Mouse (Mus musculus) embryonic facial prominence, embryonic 15.5 days (tissue): ENCODE measurements around the gene Cdc42ep3. TPM values are rescaled to one million over a fixed set of nuclear protein-coding genes. Genes with fewer than 3 reads are reported as not detected.

Experiments used
- ATAC-seq: fragments of 200-750 bp; cut with Nextera tagmentation; 2 replicates; pipeline ENCODE4 v1.8.0; 2017; ENCODE audit warnings: low read depth, moderate TSS enrichment; ENCODE audit not compliant: insufficient number of reproducible peaks, low FRiP score, low TSS enrichment
- H3K27ac ChIP-seq: fragments of 300-500 bp; sonication (generic); replicated peaks from 2 replicates; pipeline ENCODE4 v1.5.1; 2015; ENCODE audit warnings: mild to moderate bottlenecking, inconsistent platforms
- H3K27me3 ChIP-seq: fragments of 300-500 bp; sonication (generic); 2 replicates; pipeline ENCODE4 v1.6.1; 2015; ENCODE audit warnings: inconsistent platforms
- H3K36me3 ChIP-seq: fragments of 300-500 bp; sonication (generic); 2 replicates; pipeline ENCODE4 v1.6.1; 2015; ENCODE audit warnings: mild to moderate bottlenecking, inconsistent platforms
- H3K4me1 ChIP-seq: fragments of 300-500 bp; sonication (generic); 2 replicates; pipeline ENCODE4 v1.6.1; 2015; ENCODE audit warnings: inconsistent platforms
- H3K4me2 ChIP-seq: fragments of 300-500 bp; sonication (generic); replicated peaks from 2 replicates; pipeline ENCODE4 v1.6.1; 2015; ENCODE audit warnings: mild to moderate bottlenecking, inconsistent platforms
- H3K4me3 ChIP-seq: fragments of 300-500 bp; sonication (generic); replicated peaks from 2 replicates; pipeline ENCODE4 v1.5.1; 2015; ENCODE audit warnings: mild to moderate bottlenecking, inconsistent platforms
- H3K9ac ChIP-seq: fragments of 300-500 bp; sonication (generic); 2 replicates; pipeline ENCODE4 v1.6.1; 2015; ENCODE audit warnings: inconsistent platforms
- H3K9me3 ChIP-seq: fragments of 300-500 bp; sonication (generic); replicated peaks from 2 replicates; pipeline ENCODE4 v1.6.1; 2016; ENCODE audit warnings: inconsistent platforms
- WGBS: fragments of 180-500 bp; shearing (Covaris S2); methylation state at CpG from one replicate; pipeline ENCODE4 v1.1.7; 2015; 5-methylcytosine and 5-hydroxymethylcytosine counted together
- polyA plus RNA-seq: library from polyadenylated mRNA; unstranded; fragments of >200 nt; fragmentation: Nextera tagmentation; extraction: Ambion mirVana; gene quantifications from 2 replicates; pipeline ENCODE4 v1.2.1, GENCODE M21; 2015

Gene Cdc42ep3
- polyA plus RNA-seq = 68.8 and 84.8 TPM in 2 replicates

DNA sequence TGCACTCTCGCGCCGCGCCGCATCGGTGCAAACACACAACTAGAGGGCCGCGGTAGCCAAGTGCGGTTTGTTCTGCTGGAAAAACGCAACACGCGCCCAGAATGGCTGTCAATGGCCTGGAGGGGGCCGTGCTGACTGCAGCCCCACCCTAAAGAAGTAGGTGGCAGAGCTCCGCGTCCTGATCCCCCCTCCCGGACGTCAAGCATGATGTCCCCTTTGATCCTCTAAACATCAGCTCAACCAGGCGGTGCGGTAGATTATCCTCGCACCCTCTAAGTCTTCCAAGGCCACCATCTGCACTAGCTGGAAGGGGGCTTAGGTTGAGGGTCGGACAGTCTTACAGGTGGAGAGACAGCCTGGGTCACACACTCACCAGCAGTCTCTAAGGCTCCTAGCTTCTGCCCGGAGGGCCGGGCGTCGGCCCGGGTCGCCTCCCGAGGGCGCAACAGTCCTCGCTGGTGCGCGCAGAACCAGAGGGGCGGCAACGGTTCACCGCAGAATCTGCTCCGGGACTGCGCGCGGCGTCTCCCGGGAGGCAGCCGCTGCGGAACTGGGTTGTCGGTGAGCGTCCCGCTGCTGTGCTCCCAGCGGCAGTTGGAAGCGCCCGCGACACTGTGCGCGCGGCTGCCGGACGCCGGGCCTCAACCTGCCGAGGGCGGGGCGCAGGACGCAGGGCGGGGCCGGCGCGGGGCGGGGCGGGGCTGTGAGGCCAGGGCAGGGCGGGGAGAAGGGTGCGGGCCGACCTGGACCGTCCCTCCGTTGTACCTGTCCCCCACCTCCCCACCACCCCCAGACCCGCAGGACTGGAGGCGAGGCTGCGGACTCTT lies at the start of gene Cdc42ep3:
Cdc42ep3 (minus strand) TSS at position 648 of the 827 bp plus-strand sequence.
- peak within 1 kb of the TSS; percentile 78 for H3K4me3 ChIP-seq
- H3K4me1 ChIP-seq = peaks cover 39% of the 10 kb centered on the region
- WGBS = under 1% methylated on average over 63 of the region's 74 CpGs
- H3K4me2 ChIP-seq = peak within 1 kb of the TSS; percentile 100
- no peaks in the 10 kb centered on the region for H3K9me3 ChIP-seq
- H3K36me3 ChIP-seq = no peaks in the 10 kb centered on the region
- H3K9ac ChIP-seq = peak within 1 kb of the TSS; percentile 47
- H3K27ac ChIP-seq = peak within 1 kb of the TSS; percentile 77
- ATAC-seq = peak; percentile 86
- H3K27me3 ChIP-seq = no peaks in the 10 kb centered on the region

DNA sequence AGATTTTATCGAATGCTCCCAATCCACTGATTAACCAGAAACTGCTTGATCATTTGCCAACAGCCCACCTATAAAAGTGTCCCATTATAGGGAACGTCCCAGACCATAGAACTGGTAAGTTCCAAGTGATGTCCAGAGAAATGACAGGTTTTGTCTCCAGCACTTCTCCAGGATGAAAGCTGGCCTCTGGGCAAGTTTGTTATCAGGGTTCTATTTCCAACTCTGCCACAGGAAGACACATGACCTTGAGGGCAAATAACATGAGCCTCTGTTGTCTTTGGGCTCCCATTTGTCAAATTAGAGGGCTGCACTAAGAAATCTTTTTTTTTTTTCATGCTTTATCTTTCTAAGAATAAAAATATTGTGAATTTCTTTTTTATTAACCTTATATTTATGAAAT lies 45.5 kb upstream of the Cdc42ep3 start:
- Histone ChIP-seq H3K9ac (no peak overlapping the region), H3K27ac (no peak overlapping the region), H3K4me3 (no peak overlapping the region), H3K4me1 (no peaks in the 10 kb centered on the region), H3K27me3 (no peaks in the 10 kb centered on the region), H3K36me3 (no peaks in the 10 kb centered on the region), H3K9me3 (no peaks in the 10 kb centered on the region), H3K4me2 (no peak overlapping the region)
- ATAC-seq = no peak
- 61% methylated on average over 2 of the region's 2 CpGs for WGBS

DNA sequence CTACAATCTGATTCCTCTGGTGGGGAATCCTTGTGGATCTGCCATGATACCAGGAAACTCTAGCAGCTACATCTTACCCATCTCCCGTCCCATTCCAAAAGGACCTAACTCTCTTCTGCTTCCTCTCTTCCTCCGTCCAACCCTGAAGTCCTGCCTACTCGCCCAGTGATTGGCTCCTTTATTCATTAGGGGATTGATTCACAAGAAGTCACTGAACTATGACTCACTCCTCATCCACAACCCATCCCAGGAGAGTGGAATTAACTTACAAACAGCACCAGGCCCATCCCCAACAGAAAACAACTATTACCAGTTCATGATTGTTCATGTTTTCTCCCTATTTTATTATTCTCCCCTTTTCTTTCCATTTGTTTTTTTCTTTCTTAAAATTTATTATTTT lies 43.5 kb upstream of the Cdc42ep3 start:
- H3K36me3 ChIP-seq = no peaks in the 10 kb centered on the region
- H3K9me3 ChIP-seq = no peaks in the 10 kb centered on the region
- no peak overlapping the region for H3K9ac ChIP-seq
- H3K27me3 ChIP-seq = no peaks in the 10 kb centered on the region
- WGBS = 82% methylated on average over 3 of the region's 3 CpGs
- no peak overlapping the region for H3K4me3 ChIP-seq
- no peak overlapping the region for H3K27ac ChIP-seq
- H3K4me2 ChIP-seq = no peak overlapping the region
- H3K4me1 ChIP-seq = peaks cover 9% of the 10 kb centered on the region
- ATAC-seq = no peak

DNA sequence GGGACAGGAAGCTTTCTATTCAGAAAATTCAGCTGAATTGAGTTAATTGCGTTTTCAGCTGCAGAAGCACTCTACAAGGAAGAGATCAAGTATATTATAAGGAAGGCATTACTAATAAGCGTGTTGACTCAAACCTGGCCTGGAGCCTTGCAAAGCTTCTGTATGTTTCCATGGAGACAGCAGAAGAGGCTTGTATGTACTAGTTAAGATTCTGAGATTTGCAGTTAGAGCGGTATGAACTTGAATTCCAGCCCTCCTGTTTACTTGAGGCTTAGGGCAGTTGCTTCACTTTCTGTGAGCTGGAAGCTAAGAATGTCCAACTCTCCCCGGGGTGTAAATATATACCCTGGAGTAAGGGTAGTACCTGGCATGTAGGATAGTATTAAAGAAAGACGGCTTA lies 39.9 kb upstream of the Cdc42ep3 start:
- Histone ChIP-seq H3K27ac (peak overlapping the region; percentile 66), H3K4me3 (no peak overlapping the region), H3K9ac (no peak overlapping the region), H3K27me3 (no peaks in the 10 kb centered on the region), H3K36me3 (no peaks in the 10 kb centered on the region), H3K4me2 (no peak overlapping the region), H3K9me3 (no peaks in the 10 kb centered on the region), H3K4me1 (peaks cover 9% of the 10 kb centered on the region)
- ATAC-seq = peak; percentile 24; the same call in 1 of the 2 replicates
- WGBS = 41% methylated on average over 5 of the region's 5 CpGs

DNA sequence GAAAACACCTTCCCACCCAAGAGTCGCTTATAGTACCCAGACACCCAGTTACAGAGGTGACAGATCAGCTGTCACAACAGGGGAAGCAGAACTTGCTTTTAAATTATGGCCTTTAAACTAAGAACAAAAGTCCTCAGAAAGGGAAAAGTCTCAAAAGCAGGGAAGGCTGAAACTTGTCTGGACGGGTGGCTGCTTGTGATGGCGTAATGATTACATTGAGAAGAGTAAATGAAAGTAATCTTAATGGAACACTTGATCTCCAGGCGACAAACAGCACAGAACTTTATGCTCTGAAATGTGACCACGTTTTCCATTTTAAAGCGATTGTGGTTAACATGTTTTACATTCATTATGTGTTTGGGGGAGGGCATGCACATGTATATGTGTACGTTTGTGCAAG lies 39.0 kb upstream of the Cdc42ep3 start:
- no peak for ATAC-seq
- Histone ChIP-seq H3K36me3 (no peaks in the 10 kb centered on the region), H3K9me3 (no peaks in the 10 kb centered on the region), H3K4me3 (no peak overlapping the region), H3K27ac (peak overlapping the region; percentile 63), H3K4me2 (no peak overlapping the region), H3K27me3 (no peaks in the 10 kb centered on the region), H3K9ac (no peak overlapping the region), H3K4me1 (peaks cover 9% of the 10 kb centered on the region)
- 45% methylated on average over 7 of the region's 7 CpGs for WGBS

DNA sequence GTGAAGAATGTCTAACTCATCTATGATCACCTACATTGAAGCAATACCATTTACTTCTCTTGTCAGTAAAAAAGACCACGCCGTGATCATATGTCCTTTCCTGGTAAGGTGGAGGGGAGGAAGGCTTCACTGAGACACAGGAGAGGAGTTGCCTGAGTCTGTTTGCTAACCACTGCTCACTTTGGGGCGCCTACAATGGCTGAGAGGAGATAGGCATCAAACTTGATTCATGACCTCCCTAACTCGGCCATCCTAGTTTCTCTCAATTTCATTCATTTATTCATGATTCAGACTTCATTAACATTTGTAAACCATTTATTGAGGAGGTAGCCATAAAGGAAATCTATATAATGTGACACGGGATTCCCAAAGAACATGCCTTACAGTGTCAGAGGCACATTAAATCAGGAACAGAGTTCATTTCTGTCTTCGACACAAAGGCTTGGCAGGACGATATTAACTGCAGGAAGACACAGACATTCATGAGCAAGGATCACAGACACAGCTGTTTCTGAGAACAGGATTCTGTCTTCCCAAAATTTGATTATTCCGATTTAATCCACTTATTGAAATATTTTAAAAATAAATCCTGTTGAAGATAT lies 32.7 kb upstream of the Cdc42ep3 start:
- 65% methylated on average over 8 of the region's 8 CpGs for WGBS
- Histone ChIP-seq H3K9ac (no peak overlapping the region), H3K27me3 (no peaks in the 10 kb centered on the region), H3K9me3 (no peaks in the 10 kb centered on the region), H3K4me3 (no peak overlapping the region), H3K4me1 (no peaks in the 10 kb centered on the region), H3K36me3 (no peaks in the 10 kb centered on the region), H3K27ac (no peak overlapping the region), H3K4me2 (no peak overlapping the region)
- no peak for ATAC-seq

DNA sequence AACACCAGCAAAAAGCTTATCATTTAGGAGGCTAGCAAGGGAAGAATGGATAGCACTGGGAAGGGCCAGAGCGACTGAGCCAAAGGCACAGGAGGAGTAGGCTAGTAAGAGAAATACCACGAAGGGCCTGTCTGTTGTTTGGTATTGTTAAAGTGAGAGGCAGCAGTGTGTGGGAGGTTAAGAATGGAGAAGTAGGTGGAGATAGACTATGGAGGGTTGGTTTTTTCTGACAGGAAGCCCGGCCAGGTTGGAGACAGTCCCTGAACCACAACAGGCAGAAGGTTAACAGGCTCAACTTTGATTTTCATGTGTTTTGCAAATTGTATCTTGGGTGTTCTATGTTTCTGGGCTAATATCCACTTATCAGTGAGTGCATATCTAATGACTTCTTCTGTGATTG lies 26.6 kb upstream of the Cdc42ep3 start:
- 73% methylated on average over 3 of the region's 3 CpGs for WGBS
- H3K4me1 ChIP-seq = no peaks in the 10 kb centered on the region
- ATAC-seq = no peak
- H3K4me2 ChIP-seq = no peak overlapping the region
- no peaks in the 10 kb centered on the region for H3K9me3 ChIP-seq
- H3K27me3 ChIP-seq = no peaks in the 10 kb centered on the region
- H3K4me3 ChIP-seq = no peak overlapping the region
- H3K27ac ChIP-seq = no peak overlapping the region
- H3K36me3 ChIP-seq = no peaks in the 10 kb centered on the region
- H3K9ac ChIP-seq = no peak overlapping the region

DNA sequence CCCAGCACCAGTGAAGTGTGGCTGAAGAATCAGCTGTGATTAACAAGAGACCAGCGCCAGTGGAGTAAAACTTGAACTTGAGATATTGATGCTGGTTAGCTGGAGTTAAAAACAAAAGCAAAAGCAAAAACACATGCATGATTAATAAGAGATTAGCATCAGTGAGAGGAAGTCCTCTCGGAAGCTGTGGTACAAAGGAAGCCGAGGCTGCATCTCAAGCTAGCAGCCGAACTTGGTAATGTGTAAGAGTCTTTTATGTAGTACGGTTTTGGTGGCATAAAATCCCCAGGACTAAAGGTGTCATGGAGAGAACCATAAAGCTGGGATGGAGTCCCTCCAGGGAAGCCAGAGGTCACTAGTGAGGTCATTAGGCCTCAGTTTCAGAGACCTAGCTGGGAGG lies 24.3 kb upstream of the Cdc42ep3 start:
- Histone ChIP-seq H3K27ac (no peak overlapping the region), H3K4me3 (no peak overlapping the region), H3K4me2 (no peak overlapping the region), H3K36me3 (no peaks in the 10 kb centered on the region), H3K27me3 (no peaks in the 10 kb centered on the region), H3K4me1 (no peaks in the 10 kb centered on the region), H3K9ac (no peak overlapping the region), H3K9me3 (no peaks in the 10 kb centered on the region)
- no peak for ATAC-seq
- WGBS = 59% methylated on average over 5 of the region's 5 CpGs

DNA sequence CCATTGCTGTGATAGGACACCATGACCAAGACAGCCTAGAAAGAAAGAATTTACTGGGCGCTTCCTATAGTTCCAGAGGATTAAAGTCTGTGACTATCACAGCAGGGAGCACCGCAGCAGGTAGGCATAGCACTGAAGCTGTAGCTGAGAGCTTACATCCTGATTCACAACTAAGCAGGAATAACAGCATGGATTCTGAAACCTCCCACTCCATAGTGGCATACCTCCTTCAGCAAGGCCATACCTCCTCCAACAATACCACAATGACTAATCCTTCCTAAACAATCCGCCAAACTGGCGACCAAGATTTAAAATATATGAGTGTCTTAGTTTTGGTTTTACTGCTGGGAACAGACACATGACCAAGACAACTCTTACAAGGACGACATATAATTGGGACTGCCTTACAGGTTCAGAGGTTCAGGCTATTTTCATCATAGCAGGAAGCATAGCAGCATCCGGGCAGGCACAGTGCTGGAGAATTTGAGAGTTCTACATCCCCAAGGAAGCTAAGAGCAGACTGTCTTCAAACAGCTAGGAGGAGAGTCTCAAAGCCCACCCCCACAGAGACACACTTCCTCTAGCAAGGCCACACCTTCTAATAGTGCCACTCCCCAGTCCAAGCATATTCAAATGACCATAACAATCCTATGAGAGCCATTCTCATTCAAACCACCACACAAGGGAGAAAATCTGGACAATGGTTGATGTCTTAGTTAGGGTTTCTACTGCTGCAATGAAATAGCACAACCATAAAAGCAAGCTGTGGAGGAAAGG lies 21.7 kb upstream of the Cdc42ep3 start:
- Histone ChIP-seq H3K4me3 (no peak overlapping the region), H3K27me3 (no peaks in the 10 kb centered on the region), H3K4me2 (no peak overlapping the region), H3K9me3 (no peaks in the 10 kb centered on the region), H3K27ac (no peak overlapping the region), H3K4me1 (no peaks in the 10 kb centered on the region), H3K36me3 (no peaks in the 10 kb centered on the region), H3K9ac (no peak overlapping the region)
- WGBS = 74% methylated on average over 6 of the region's 6 CpGs
- ATAC-seq = no peak

DNA sequence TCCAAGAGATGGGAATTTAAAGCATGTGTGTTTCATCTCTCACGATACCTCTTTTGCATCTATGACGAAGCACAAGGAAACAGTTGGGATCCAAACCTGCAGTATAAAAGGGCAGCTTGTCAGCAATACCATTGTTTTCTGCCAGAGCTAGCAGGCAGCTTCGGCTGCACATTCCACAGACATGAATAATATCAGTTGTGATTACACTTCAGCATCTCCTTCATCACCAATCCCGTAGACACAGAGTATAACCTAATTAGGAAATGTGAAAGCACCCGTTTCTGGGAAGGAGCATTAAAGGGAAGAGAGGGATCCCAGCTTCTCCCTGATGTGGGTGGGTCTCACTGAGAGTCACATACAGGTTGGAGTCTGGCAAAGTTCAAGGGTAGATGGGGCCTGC lies 18.1 kb upstream of the Cdc42ep3 start:
- no peak overlapping the region for H3K4me3 ChIP-seq
- 54% methylated on average over 5 of the region's 5 CpGs for WGBS

DNA sequence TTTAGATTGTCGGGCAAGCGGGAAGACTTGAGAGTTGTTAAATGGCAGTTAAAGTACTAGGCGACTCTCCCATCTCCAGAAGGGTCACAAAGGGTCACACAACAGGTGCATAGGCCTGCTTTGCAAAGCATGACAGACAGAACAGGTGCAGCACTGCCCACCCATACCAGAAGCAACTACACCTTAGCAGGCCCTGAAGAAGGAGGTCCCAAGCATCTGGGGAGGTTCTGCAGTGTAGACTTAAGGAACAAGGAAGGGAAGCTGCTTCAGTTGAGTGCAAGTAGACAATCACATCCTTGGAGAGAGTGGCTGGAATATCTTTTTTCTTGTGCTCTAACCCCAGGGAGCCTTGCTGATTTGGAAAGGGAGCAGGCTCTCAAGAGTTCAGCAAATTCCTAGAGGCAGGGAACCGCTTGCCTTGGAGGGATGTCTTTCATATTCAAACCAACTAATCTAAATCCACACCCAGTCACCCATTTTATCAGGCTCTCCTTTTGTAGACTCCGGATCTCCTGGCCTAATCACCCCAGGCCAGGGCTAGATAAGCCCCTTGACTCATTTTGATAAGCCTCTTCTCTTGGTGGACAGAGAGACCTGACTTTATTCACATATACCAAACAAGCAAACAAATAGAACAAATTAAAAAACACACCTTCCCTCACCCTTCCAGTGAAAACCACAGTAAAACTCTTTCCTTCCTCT lies 10.0 kb upstream of the Cdc42ep3 start:
- H3K4me2 ChIP-seq = no peak overlapping the region
- H3K27me3 ChIP-seq = no peaks in the 10 kb centered on the region
- H3K4me3 ChIP-seq = no peak overlapping the region
- no peak for ATAC-seq
- no peak overlapping the region for H3K9ac ChIP-seq
- H3K36me3 ChIP-seq = no peaks in the 10 kb centered on the region
- 48% methylated on average over 5 of the region's 5 CpGs for WGBS
- no peaks in the 10 kb centered on the region for H3K9me3 ChIP-seq
- H3K27ac ChIP-seq = no peak overlapping the region
- H3K4me1 ChIP-seq = no peaks in the 10 kb centered on the region

More for the DNA sequence above, 18.1 kb upstream of the Cdc42ep3 start:
- Histone ChIP-seq H3K36me3 (no peaks in the 10 kb centered on the region), H3K27ac (no peak overlapping the region), H3K4me1 (no peaks in the 10 kb centered on the region), H3K9ac (no peak overlapping the region), H3K27me3 (no peaks in the 10 kb centered on the region), H3K4me2 (no peak overlapping the region), H3K9me3 (no peaks in the 10 kb centered on the region)
- ATAC-seq = no peak
